19 mouse cellular contexts compared by ENCODE assay signal in genomic region chr1:20954876-20955275, GRCm38 (mm10).
"Had no signal": no experiment of that assay in that cellular context is flagged by ENCODE, and none has a peak within 500 bp of the region (broad histone marks: within the 10 kb centered on the region; RNA-seq: fewer than 3 reads in every experiment).

No protein-coding gene starts in this region.

- DNase-seq: heart, postnatal 10 days; heart, postnatal 14 days; heart, postnatal 36 days; heart, postnatal 4 days; kidney, adult 11 months; kidney, adult 2 months; kidney, adult 8-10 months; kidney, adult 9 months; kidney, postnatal 10 days; kidney, postnatal 14 days; kidney, postnatal 25 days; kidney, postnatal 4 days; layer of hippocampus, adult 9-11 months; layer of hippocampus, postnatal 36 days had no signal

- ATAC-seq: hindbrain, embryonic 16.5 days; hindbrain, postnatal 0 days; intestine, embryonic 15.5 days; intestine, embryonic 16.5 days; intestine, postnatal 0 days had no signal
